Mouse (Mus musculus): ENCODE results near the gene Baz1b. TPM values are rescaled to one million over a fixed set of nuclear protein-coding genes. Genes with fewer than 3 reads are reported as not detected.

Gene Baz1b
- polyA plus RNA-seq, 1 experiment, result 16.2 TPM

- no peak for DNase-seq (ENCODE audit: low read depth, low spot score)
These were observed 12.0 kb upstream of the Baz1b start for GRCm38 (mm10) chr5:135175086-135175485.

- no peak for DNase-seq (ENCODE audit: low read depth, low spot score)
- WGBS, result 77% methylated on average over 3 of the region's 3 CpGs
These were observed 8.5 kb upstream of the Baz1b start for GRCm38 (mm10) chr5:135178523-135178922.

GRCm38 (mm10) chr5:135178996-135179395, 8.1 kb upstream of the Baz1b start:
- no peak for DNase-seq (ENCODE audit: low read depth, low spot score)
- WGBS, result 88% methylated on average over 4 of the region's 4 CpGs

- DNase-seq (ENCODE audit: low read depth, low spot score), result no peak
- 87% methylated on average over 7 of the region's 7 CpGs for WGBS
These were observed 7.4 kb upstream of the Baz1b start for GRCm38 (mm10) chr5:135179616-135180015.

- DNase-seq (ENCODE audit: low read depth, low spot score), result no peak
- WGBS, result 95% methylated on average over 14 of the region's 14 CpGs
These were observed 6.3 kb upstream of the Baz1b start for GRCm38 (mm10) chr5:135180796-135181195.

- WGBS, result 87% methylated on average over 6 of the region's 6 CpGs
These were observed 5.3 kb upstream of the Baz1b start for GRCm38 (mm10) chr5:135181776-135182175.

GRCm38 (mm10) chr5:135183131-135183861, 3.8 kb upstream of the Baz1b start:
- no peak for DNase-seq (ENCODE audit: low read depth, low spot score)
- WGBS, result 33% methylated on average over 8 of the region's 8 CpGs

More at GRCm38 (mm10) chr5:135181776-135182175, 5.3 kb upstream of the Baz1b start:
- DNase-seq (ENCODE audit: low read depth, low spot score), result no peak

GRCm38 (mm10) chr5:135185016-135185415, 2.0 kb upstream of the Baz1b start:
- DNase-seq (ENCODE audit: low read depth, low spot score), result no peak
- WGBS, result 52% methylated on average over 3 of the region's 3 CpGs

GRCm38 (mm10) chr5:135185596-135185995, 1.5 kb upstream of the Baz1b start:
- 41% methylated on average over 3 of the region's 3 CpGs for WGBS
- no peak for DNase-seq (ENCODE audit: low read depth, low spot score)

GRCm38 (mm10) chr5:135186231-135186620, 838 bp upstream of the Baz1b start:
- no peak for DNase-seq (ENCODE audit: low read depth, low spot score)
- 17% methylated on average over 10 of the region's 10 CpGs for WGBS

- under 1% methylated on average over 97 of the region's 102 CpGs for WGBS
- no peak for DNase-seq (ENCODE audit: low read depth, low spot score)
These were observed 517 bp downstream of the Baz1b start for GRCm38 (mm10) chr5:135187349-135188213.

GRCm38 (mm10) chr5:135188214-135188554, 1.1 kb downstream of the Baz1b start:
- 0% methylated on average over 8 of the region's 8 CpGs for WGBS
- DNase-seq (ENCODE audit: low read depth, low spot score), result no peak

GRCm38 (mm10) chr5:135189281-135190022, 2.4 kb downstream of the Baz1b start:
- 28% methylated on average over 2 of the region's 2 CpGs for WGBS
- no peak for DNase-seq (ENCODE audit: low read depth, low spot score)

GRCm38 (mm10) chr5:135191620-135192019, 4.6 kb downstream of the Baz1b start:
- DNase-seq (ENCODE audit: low read depth, low spot score), result peak; percentile 40
- 37% methylated on average over 2 of the region's 2 CpGs for WGBS

GRCm38 (mm10) chr5:135192431-135192830, 5.4 kb downstream of the Baz1b start:
- no peak for DNase-seq (ENCODE audit: low read depth, low spot score)
- WGBS, result 73% methylated on average over 1 of the region's 1 CpGs

GRCm38 (mm10) chr5:135196367-135196766, 9.3 kb downstream of the Baz1b start:
- DNase-seq (ENCODE audit: low read depth, low spot score), result no peak
- 54% methylated on average over 6 of the region's 6 CpGs for WGBS

- no peak for DNase-seq (ENCODE audit: low read depth, low spot score)
- WGBS, result 91% methylated on average over 3 of the region's 3 CpGs
These were observed 15.7 kb downstream of the Baz1b start for GRCm38 (mm10) chr5:135202763-135203162.

GRCm38 (mm10) chr5:135208197-135208596, 21.1 kb downstream of the Baz1b start:
- no peak for DNase-seq (ENCODE audit: low read depth, low spot score)
- WGBS, result 98% methylated on average over 1 of the region's 1 CpGs

- no peak for DNase-seq (ENCODE audit: low read depth, low spot score)
- 82% methylated on average over 6 of the region's 6 CpGs for WGBS
These were observed 29.8 kb downstream of the Baz1b start for GRCm38 (mm10) chr5:135216871-135217270.

GRCm38 (mm10) chr5:135220941-135221340, 33.9 kb downstream of the Baz1b start:
- DNase-seq (ENCODE audit: low read depth, low spot score), result no peak
